Mouse (Mus musculus) embryonic facial prominence, embryonic 11.5 days (tissue): Measurements from ENCODE around the gene Bst2. TPM values are rescaled to one million over a fixed set of nuclear protein-coding genes. Genes with fewer than 3 reads are reported as not detected.
"Not testable (repeated sequence)": the region's sequence is repeated elsewhere in the genome, so short reads cannot be mapped to it uniquely, and the experiment has no call there.

Experiments
- ATAC-seq: fragments of 200-750 bp; cut with Nextera tagmentation; replicated peaks from 2 replicates; pipeline ENCODE4 v1.8.0; 2017; ENCODE audit warnings: low read depth; ENCODE audit not compliant: insufficient number of reproducible peaks, low FRiP score, low TSS enrichment
- DNase-seq: peaks from one replicate; pipeline ENCODE4 v3.0.0-alpha.2; 2015; ENCODE audit warnings: low spot score
- H3K27ac ChIP-seq: fragments of 300-500 bp; sonication (generic); replicated peaks from 2 replicates; pipeline ENCODE4 v1.5.1; 2014; ENCODE audit warnings: mild to moderate bottlenecking, low read depth, low read length, control low read depth
- H3K27me3 ChIP-seq: fragments of 300-500 bp; sonication (generic); 2 replicates; pipeline ENCODE4 v1.6.1; 2014; ENCODE audit warnings: mild to moderate bottlenecking, low read length, moderate library complexity, mixed read lengths; ENCODE audit not compliant: control insufficient read depth, insufficient read depth
- H3K36me3 ChIP-seq: fragments of 300-500 bp; sonication (generic); replicated peaks from 2 replicates; pipeline ENCODE4 v1.6.1; 2014; ENCODE audit warnings: low read depth, mild to moderate bottlenecking, low read length, moderate library complexity, mixed read lengths; ENCODE audit not compliant: control insufficient read depth, insufficient read depth
- H3K4me1 ChIP-seq: fragments of 300-500 bp; sonication (generic); 2 replicates; pipeline ENCODE4 v1.6.1; 2014; ENCODE audit warnings: low read length, mixed read lengths; ENCODE audit not compliant: control insufficient read depth, insufficient read depth
- H3K4me2 ChIP-seq: fragments of 300-500 bp; sonication (generic); 2 replicates; pipeline ENCODE4 v1.6.1; 2014; ENCODE audit warnings: low read depth, mild to moderate bottlenecking, control low read depth, low read length, moderate library complexity
- H3K4me3 ChIP-seq: fragments of 300-500 bp; sonication (generic); 2 replicates; pipeline ENCODE4 v1.5.1; 2014; ENCODE audit warnings: low read depth, low read length, control low read depth
- H3K9ac ChIP-seq: fragments of 300-500 bp; sonication (generic); replicated peaks from 2 replicates; pipeline ENCODE4 v1.6.1; 2014; ENCODE audit warnings: mild to moderate bottlenecking, control low read depth, low read length
- H3K9me3 ChIP-seq: fragments of 300-500 bp; sonication (generic); replicated peaks from 2 replicates; pipeline ENCODE4 v1.6.1; 2016; ENCODE audit warnings: mild to moderate bottlenecking, low read length, inconsistent platforms, mixed read lengths; ENCODE audit not compliant: control insufficient read depth
- WGBS: fragments of 180-500 bp; shearing (Covaris S2); extraction: QIAGEN DNeasy Blood & Tissue Kit; methylation state at CpG from one replicate; pipeline ENCODE4 v1.1.7; 2014; 5-methylcytosine and 5-hydroxymethylcytosine counted together
- polyA plus RNA-seq: library from polyadenylated mRNA; unstranded; fragments of >200 nt; fragmentation: Nextera tagmentation; extraction: Ambion mirVana; gene quantifications from 2 replicates; pipeline ENCODE4 v1.2.1, GENCODE M21; 2014

Bst2 gene
- polyA plus RNA-seq, 1 experiment from 2014 or later, result 4.3 TPM

DNA sequence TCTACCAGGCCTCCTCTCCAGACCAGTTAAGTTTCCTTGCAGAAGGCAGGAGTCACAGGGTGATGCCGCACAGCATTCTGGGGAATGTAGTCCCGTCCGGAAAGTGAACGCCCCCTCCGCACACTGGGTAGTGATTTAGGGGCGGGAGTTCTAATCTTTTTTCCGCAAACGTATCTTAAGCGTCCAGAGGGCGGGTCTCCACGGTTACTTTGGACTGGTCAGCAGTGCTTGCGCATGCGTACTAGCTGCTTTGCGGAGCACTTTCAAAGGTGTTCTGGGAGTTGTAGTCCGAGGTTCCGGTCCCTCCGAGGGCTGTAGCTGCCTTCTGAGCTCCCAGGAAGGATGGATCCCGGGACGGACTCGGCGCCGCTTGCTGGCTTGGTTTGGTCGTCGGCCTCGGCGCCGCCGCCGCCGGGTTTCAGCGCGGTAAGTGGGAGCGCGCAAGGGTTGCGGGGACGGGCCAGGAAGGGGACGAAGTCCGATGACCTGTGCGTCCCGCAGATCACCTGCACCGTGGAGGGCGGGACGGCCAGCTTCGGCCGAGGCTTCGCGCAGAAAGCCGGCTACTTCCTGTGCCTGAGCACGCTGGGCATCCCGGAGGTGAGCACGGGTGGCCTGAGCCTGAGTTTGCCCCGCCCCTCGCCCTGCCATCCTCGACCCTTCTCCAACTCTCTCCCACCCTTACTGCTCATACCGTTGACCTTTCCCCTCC is 5.5 kb upstream of the Bst2 start, which contains the start of gene Mvb12a:
Gene Mvb12a, plus strand, starts transcription at position 291 of the 712 bp plus-strand sequence.
- WGBS, result under 1% methylated on average over 55 of the region's 55 CpGs
- H3K9ac ChIP-seq, result peak within 1 kb of the TSS; percentile 75

DNA sequence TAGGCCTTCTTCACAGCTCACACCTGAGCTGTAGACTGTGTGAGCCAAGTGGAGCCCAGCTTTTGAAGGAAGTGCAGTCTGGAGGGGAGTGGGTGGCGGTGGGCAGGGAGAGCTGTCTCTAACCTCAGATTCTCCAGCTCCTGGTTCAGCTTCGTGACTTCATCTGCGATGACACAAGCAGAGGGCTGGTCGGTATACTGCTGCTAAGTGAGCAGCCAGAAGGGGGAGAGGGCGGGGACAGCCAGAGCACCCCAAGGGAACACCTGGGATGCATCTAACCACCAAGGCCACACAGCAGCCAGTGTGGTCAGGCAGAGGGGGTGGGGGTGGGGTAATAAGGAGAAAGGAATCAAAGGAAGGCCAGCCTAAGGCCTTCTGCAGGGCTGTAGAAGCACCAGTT is 1.6 kb downstream of the Bst2 start:
- Histone ChIP-seq H3K27ac (no peak overlapping the region), H3K4me1 (no peaks in the 10 kb centered on the region), H3K4me3 (no peak overlapping the region), H3K4me2 (no peak overlapping the region), H3K9ac (no peak overlapping the region), H3K9me3 (no peaks in the 10 kb centered on the region), H3K27me3 (no peaks in the 10 kb centered on the region), H3K36me3 (no peaks in the 10 kb centered on the region)
- 67% methylated on average over 5 of the region's 5 CpGs for WGBS
- DNase-seq (no peak), ATAC-seq (no peak)

More for the DNA sequence above, 5.5 kb upstream of the Bst2 start, which contains the start of gene Mvb12a:
- Histone ChIP-seq H3K27me3 (no peaks in the 10 kb centered on the region), H3K4me1 (no peaks in the 10 kb centered on the region), H3K4me2 (peak within 1 kb of the TSS; percentile 88), H3K27ac (no peak within 1 kb of the TSS), H3K4me3 (peak within 1 kb of the TSS; percentile 80), H3K9me3 (no peaks in the 10 kb centered on the region), H3K36me3 (no peaks in the 10 kb centered on the region)
- peak; percentile 100 for DNase-seq
- ATAC-seq, result peak; percentile 90

DNA sequence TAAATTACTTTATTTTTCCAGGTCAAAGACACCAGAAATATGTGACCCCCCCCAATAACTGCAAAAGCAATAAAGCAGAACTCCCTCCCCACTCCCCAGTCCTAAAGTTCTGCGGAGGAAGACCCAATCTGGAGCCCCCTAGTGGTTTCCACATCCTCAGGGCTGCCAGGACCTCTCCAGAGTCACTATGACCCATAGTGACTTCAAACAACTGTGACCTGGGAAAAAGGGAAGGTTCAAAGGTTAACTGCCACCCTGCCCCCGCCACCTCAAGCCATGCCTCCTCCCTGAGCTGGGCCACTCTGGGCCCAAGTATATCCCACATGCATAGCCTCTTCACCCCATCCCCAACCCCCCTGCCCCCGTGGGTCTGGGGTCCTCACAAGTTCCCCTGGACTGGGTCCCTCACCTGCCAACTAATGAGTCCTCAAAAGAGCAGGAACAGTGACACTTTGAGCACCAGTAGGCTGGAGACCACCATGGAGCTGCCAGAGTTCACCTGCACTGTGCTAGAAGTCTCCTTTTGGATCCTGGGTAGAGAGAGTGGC is 2.9 kb downstream of the Bst2 start:
- H3K4me1 ChIP-seq, result no peaks in the 10 kb centered on the region
- ATAC-seq (no peak), DNase-seq (no peak)
- no peaks in the 10 kb centered on the region for H3K36me3 ChIP-seq
- H3K4me3 ChIP-seq, result no peak overlapping the region
- no peaks in the 10 kb centered on the region for H3K27me3 ChIP-seq
- no peak overlapping the region for H3K4me2 ChIP-seq
- no peaks in the 10 kb centered on the region for H3K9me3 ChIP-seq
- 30% methylated on average over 3 of the region's 3 CpGs for WGBS
- H3K9ac ChIP-seq, result no peak overlapping the region
- H3K27ac ChIP-seq, result no peak overlapping the region

DNA sequence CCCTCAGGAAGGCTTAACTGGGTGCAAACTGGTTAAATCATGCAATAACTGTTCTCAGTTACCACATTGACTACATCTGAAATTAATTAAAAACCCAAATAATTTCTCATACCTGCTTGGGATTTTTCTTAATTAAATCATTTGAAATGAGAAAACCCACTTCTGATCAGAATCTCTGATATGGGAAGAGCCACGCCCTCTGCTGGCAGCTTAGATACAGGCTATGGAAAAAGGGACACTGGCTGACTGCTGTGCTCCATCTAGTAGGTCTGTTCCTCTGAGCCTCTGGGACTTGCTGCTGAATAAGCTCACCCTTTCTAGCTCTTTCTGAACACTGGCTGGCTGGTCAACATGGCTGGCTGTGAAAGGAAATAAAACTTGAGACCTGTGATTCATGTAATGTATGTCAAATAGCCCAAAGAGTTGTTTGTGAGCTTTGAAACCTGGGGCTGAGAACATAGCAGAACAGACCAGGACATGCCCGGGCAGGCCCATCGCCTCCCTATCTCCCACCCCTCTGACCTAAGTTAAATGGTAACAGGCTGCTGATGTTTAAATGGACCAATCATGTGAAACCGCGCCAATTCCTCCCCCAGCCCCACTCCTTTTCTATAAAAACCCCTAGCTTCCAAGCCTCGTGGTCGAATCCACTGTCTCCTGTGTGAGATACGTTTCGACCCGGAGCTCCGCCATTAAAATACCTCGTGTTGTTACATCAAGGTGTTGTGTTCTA is 6.4 kb downstream of the Bst2 start:
- not testable (repeated sequence) for ATAC-seq, H3K4me3 ChIP-seq, H3K4me1 ChIP-seq, H3K4me2 ChIP-seq, H3K27ac ChIP-seq, H3K9ac ChIP-seq, H3K9me3 ChIP-seq, DNase-seq, H3K36me3 ChIP-seq
- peaks cover 11% of the 10 kb centered on the region for H3K27me3 ChIP-seq
- 67% methylated on average over 5 of the region's 12 CpGs for WGBS

DNA sequence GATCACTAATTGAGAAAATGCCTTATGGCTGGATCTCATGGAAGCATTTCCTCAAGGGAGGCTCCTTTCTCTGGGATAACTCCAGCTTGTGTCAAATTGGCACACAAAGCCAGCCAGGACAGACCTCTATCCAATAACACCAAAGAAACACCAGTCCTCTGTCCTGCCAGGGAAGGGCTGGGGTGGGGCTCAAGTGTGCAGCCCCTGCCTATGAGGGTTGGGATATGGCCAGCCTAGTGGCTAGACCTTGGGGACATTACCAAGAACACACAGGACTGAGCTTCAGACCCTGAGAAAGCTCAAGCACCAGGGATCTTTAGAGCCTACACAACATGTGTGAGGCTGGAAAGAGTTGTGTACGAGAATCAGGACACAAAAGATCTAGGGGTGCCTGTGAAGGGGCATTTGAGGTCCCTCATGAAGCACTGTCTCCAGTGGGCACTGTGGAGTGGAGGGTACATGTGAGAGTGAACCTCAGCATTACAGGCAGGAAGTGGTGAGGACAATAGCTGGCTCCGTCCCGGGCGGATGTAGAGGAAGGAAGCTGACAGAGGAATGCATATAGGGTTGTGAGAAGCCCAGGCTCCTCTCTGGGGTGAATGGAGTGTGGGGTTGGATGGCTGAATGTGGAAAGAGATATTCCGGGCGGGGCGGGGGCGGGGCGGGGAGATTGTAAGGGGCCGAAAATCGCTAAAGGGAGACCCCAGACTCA is 8.7 kb downstream of the Bst2 start:
- H3K4me1 ChIP-seq, result no peaks in the 10 kb centered on the region
- ATAC-seq, result 0 out of 2 replicates have a peak, but pooled peaks have one; percentile 31
- no peak for DNase-seq
- WGBS, result 82% methylated on average over 11 of the region's 11 CpGs
- H3K36me3 ChIP-seq, result no peaks in the 10 kb centered on the region
- H3K9me3 ChIP-seq, result no peaks in the 10 kb centered on the region
- no peak overlapping the region for H3K4me3 ChIP-seq
- H3K27me3 ChIP-seq, result peaks cover 21% of the 10 kb centered on the region
- H3K4me2 ChIP-seq, result no peak overlapping the region
- H3K27ac ChIP-seq, result no peak overlapping the region
- no peak overlapping the region for H3K9ac ChIP-seq

DNA sequence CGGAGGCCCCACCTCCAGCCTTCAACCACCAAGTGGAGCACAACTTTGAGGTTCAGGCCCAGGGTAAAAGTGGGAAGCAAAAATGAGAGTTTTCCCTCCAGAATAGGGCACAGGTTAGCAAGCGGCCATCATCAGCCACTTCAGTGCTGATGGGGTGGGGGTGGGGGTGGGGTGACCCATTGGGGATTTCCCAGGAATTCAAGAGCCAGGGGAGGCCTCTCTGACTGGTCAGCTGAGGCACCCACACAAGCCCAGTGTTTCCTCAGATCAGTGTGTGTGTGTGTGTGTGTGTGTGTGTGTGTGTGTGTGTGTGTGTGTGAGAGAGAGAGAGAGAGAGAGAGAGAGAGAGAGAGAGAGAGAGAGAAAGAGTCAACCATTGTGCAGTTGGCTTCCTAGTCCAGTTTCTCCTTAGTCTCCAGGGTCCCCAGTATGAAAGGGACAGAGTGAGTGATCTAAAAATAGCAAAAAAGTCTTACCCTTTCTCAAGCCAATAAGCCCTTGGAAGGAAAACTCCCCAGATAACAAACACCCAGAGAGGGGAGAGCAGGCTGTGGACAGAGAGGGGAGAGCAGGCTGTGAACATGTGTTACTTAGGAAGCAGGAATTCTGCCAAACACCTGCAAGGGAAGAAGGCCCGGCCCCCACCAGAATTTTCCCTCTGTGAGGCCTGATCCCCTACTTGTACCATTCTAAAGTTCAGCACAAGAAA is 9.9 kb downstream of the Bst2 start:
- peaks cover 21% of the 10 kb centered on the region for H3K27me3 ChIP-seq
- DNase-seq (no peak), ATAC-seq (no peak)
- H3K27ac ChIP-seq, result no peak overlapping the region
- no peak overlapping the region for H3K9ac ChIP-seq
- WGBS, result 53% methylated on average over 3 of the region's 3 CpGs
- no peak overlapping the region for H3K4me3 ChIP-seq
- no peaks in the 10 kb centered on the region for H3K36me3 ChIP-seq
- H3K4me1 ChIP-seq, result no peaks in the 10 kb centered on the region
- no peaks in the 10 kb centered on the region for H3K9me3 ChIP-seq
- no peak overlapping the region for H3K4me2 ChIP-seq

DNA sequence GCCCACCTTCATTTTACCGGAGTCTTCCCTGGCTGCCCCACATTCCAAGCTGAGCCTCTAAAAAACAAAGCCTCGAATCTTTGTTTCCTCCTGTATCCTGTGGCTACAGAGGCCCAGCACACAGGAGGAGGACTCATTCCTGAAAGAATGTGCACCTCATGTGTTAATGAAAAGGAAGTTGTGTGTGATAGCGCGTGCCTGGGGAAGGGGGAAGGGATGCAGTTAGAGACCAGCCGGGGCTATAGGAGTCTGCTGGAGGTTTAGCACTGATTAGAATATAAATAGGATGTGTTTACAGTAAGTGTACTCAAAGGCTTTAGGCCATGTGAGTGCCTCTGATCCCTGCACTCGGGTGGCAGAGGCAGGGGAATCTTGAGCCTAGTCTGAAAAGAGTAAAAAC is 11.0 kb downstream of the Bst2 start:
- Histone ChIP-seq H3K9ac (no peak overlapping the region), H3K27ac (no peak overlapping the region), H3K36me3 (no peaks in the 10 kb centered on the region), H3K4me3 (no peak overlapping the region), H3K4me2 (no peak overlapping the region), H3K4me1 (no peaks in the 10 kb centered on the region), H3K27me3 (peaks cover 21% of the 10 kb centered on the region), H3K9me3 (no peaks in the 10 kb centered on the region)
- DNase-seq (peak; percentile 35), ATAC-seq (no peak)
- WGBS, result 6% methylated on average over 6 of the region's 6 CpGs
